Mouse (Mus musculus): Measurements from ENCODE around the gene Bach2. TPM values are rescaled to one million over a fixed set of nuclear protein-coding genes. Genes with fewer than 3 reads are reported as not detected.

Gene Bach2
- polyA plus RNA-seq, 1 experiment from 2014 or later: 4.4 TPM

DNA sequence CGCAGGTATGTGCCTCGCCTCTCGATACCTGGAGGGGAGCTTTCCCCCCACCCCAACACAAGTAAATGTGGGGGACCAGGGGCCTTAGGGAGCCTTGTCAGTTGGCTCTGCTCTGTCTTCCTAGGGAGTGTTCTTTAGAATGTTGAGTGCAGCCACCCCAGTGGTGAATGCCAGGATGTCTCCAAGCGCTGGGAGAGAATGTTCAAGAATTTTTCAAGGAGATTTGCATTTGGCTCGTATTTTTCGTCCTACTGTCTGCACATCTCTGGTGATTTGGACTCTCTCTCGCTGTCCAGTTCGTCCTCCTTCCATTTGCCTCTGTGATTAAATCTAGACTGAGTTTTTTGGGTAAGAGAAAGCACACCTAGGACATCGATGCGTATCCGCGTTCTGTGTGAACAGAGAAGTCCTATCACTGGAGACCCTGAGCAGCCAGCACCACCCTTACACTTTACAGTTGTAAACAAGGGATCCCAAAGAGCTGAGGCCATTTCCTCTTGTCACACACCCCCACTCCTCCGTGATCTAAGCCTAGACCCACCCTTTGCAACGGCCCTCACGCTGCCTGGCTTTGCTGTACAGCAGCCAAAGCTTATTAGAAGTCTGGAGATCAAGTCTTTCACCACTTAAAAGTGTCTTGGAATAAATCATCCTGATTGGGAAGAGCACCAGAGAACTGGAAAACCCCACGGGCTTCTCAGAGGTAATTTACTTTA is 143.2 kb downstream of the Bach2 start:
- POLR2A ChIA-PET: no interaction called here
- ATAC-seq (no peak), DNase-seq (ENCODE audit: low read depth, low spot score) (no peak)

DNA sequence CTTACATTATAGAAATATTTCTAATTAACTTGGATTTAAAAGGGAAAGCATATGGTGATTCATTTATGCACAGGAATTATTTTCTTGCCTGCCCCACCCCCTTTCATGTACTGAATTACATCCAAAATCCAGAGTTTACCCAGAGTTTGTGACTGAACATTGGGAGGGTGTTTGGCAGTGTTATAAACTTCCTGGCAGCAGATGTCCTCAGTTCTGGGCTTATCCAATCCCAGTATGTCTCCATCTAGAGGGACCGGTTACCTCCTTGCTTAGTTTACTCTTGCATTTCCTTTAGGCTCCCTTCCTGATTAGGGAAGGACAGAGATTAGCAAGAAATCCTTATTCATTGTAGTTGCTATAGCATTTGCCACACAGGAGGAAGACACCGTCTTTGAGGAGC is 146.5 kb downstream of the Bach2 start:
- ChIA-PET POLR2A (no interaction called here), CTCF (no interaction called here)
- in situ Hi-C loops (cut with MboI; ENCODE audit: low pct_unique_long_range_greater_than_20kb): no loop called here
- ATAC-seq (no peak), DNase-seq (ENCODE audit: low read depth, low spot score) (no peak)
- no peaks in the 10 kb centered on the region for H3K27me3 ChIP-seq
- TF ChIP-seq CTCF (IDR thresholded peaks at IDR 0.05): no peak

More for the DNA sequence above, 143.2 kb downstream of the Bach2 start:
- in situ Hi-C loops (cut with MboI; ENCODE audit: low pct_unique_long_range_greater_than_20kb): no loop called here
- no peaks in the 10 kb centered on the region for H3K27me3 ChIP-seq
- no peak for TF ChIP-seq CTCF (IDR thresholded peaks at IDR 0.05)
- CTCF ChIA-PET: interaction anchor here (1.4 to 1.7 kb wide), 2 partner anchors 17 to 44 kb away, joined by 3 to 7 read pairs; no protein-coding TSS in a partner anchor

DNA sequence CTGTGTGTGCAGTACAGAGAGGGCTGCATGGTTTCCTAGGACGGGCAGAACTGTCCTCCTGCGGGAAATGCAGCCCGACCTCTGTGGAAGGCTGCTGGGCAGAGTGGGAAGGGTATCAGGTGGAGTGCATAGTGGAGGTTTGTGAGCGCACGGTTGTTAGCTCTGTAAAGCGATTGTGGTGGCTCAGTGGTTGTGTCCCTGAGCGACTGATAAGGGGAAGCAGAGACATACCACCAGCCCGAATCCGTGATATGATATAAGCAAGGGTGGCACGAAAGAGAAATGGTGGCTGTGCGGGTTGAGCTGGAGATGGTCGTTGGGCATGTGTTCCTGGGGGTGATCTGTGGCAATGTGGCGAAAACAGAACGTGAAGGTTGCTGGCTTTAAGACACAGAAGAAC is 147.0 kb downstream of the Bach2 start:
- ChIA-PET CTCF (no interaction called here), POLR2A (no interaction called here)
- DNase-seq (ENCODE audit: low read depth, low spot score) (no peak), ATAC-seq (no peak)
- TF ChIP-seq CTCF (IDR thresholded peaks at IDR 0.05): no peak
- in situ Hi-C loops (cut with MboI; ENCODE audit: low pct_unique_long_range_greater_than_20kb): no loop called here
- H3K27me3 ChIP-seq: no peaks in the 10 kb centered on the region

DNA sequence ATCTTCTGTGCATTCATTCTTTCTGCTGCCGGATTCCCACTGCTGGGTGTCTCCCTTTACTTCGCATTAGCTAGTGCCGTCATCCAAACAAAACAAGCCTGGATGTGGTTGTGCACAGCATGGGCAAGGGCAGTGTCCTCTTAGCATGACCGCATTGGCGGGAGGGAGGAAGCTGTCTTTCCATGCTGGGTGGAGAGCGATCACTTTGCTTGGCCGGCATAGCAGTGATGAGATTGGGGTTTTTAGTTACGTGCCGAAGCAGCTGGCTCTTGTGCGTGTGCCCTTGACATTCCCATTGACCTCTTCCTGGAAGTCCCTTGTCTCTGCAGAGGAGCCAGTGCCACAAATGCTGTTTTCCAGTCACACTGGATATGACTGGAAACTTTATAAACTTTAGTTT is 147.7 kb downstream of the Bach2 start:
- H3K27me3 ChIP-seq: no peaks in the 10 kb centered on the region
- POLR2A ChIA-PET: no interaction called here
- TF ChIP-seq CTCF (IDR thresholded peaks at IDR 0.05): no peak
- CTCF ChIA-PET: no interaction called here
- in situ Hi-C loops (cut with MboI; ENCODE audit: low pct_unique_long_range_greater_than_20kb): no loop called here
- DNase-seq (ENCODE audit: low read depth, low spot score) (no peak), ATAC-seq (no peak)

DNA sequence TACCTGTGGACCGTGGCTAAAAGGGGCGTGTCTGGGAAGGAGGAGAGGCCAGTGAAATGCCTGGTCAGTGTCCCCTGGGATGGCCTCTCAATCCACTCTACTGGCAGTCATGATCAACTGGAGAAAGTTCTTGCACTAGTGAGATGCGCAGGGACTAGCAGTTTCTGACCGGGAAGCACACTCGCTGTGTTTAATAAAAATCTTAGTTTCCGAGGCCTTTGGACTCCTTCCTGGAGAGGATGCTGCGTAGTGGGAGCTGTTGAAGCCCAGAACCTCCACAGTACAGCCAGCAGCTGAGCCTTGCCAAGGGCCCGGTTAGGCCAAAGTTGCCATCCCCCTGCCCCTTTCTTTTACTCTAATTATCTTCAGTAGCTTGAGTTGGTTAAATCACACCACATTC is 148.3 kb downstream of the Bach2 start:
- POLR2A ChIA-PET: no interaction called here
- no peak for TF ChIP-seq CTCF (IDR thresholded peaks at IDR 0.05)
- no peak for DNase-seq (ENCODE audit: low read depth, low spot score)

DNA sequence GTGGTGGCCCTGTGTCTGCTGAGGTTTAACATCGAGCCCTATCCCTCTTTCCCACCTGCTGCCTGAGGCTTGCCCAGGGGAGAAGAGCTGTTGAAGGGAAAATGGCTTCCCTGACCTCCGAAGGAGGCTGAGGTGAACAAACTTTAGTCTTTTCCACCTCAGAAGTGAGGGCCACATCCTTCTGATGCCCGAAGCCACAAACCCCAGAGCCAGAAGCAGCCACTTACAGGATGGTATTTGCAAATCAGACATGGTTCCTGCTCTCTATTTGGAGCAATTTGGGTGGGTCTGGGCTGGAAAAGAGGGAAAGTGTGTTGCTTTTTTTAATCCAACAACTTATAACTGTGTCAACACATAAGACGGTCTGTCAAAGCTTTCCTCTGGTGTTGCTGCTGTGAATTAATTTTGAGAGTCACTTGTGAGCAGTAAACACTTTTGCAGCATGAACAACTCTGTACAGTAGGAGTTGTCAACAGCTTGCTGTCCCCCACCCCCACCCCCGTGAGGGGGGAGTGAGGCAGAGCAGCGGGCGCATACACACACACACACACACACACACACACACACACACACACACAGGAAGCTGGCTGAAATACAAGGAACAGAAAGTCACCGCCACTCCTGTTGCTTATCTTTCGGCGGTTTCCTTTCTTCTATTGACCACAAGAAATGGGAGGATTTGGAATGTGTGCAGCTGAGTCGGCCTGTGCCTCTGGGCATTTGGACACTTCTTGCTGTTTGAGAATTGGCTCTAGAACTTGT is 149.1 kb downstream of the Bach2 start:
- ATAC-seq: no peak

More for the DNA sequence above, 148.3 kb downstream of the Bach2 start:
- CTCF ChIA-PET: no interaction called here
- no peaks in the 10 kb centered on the region for H3K27me3 ChIP-seq
- in situ Hi-C loops (cut with MboI; ENCODE audit: low pct_unique_long_range_greater_than_20kb): no loop called here
- ATAC-seq: no peak

DNA sequence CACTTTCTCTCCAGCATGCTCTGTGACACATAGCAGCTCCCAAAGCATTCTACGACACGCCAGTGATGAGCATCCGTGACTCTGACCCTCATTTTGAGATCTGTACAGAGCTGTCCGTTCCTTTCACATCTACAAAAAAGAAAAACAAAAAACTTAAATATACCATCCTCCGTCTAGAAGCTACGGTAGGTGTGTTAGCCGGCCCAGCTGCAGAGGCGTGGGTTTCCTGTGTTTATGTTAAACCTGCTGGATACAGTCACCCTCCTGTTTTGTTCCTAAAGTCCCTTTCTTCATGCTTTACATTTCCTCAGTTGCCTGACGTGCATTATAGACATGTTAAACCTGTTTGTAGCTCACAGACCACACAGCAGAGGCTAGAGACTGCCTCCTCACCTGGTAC is 150.0 kb downstream of the Bach2 start:
- POLR2A ChIA-PET: interaction anchor here (0.9 kb wide), 1 partner anchor 16 kb away, joined by 4 read pairs; no protein-coding TSS in a partner anchor
- TF ChIP-seq CTCF (IDR thresholded peaks at IDR 0.05): no peak
- in situ Hi-C loops (cut with MboI; ENCODE audit: low pct_unique_long_range_greater_than_20kb): no loop called here
- ATAC-seq: no peak
- CTCF ChIA-PET: no interaction called here
- no peaks in the 10 kb centered on the region for H3K27me3 ChIP-seq
- DNase-seq (ENCODE audit: low read depth, low spot score): no peak

More for the DNA sequence above, 149.1 kb downstream of the Bach2 start:
- TF ChIP-seq CTCF (IDR thresholded peaks at IDR 0.05): no peak
- in situ Hi-C loops (cut with MboI; ENCODE audit: low pct_unique_long_range_greater_than_20kb): no loop called here
- CTCF ChIA-PET: no interaction called here
- POLR2A ChIA-PET: interaction anchor here (0.9 kb wide), 1 partner anchor 17 kb away, joined by 4 read pairs; no protein-coding TSS in a partner anchor
- no peaks in the 10 kb centered on the region for H3K27me3 ChIP-seq
- no peak for DNase-seq (ENCODE audit: low read depth, low spot score)

DNA sequence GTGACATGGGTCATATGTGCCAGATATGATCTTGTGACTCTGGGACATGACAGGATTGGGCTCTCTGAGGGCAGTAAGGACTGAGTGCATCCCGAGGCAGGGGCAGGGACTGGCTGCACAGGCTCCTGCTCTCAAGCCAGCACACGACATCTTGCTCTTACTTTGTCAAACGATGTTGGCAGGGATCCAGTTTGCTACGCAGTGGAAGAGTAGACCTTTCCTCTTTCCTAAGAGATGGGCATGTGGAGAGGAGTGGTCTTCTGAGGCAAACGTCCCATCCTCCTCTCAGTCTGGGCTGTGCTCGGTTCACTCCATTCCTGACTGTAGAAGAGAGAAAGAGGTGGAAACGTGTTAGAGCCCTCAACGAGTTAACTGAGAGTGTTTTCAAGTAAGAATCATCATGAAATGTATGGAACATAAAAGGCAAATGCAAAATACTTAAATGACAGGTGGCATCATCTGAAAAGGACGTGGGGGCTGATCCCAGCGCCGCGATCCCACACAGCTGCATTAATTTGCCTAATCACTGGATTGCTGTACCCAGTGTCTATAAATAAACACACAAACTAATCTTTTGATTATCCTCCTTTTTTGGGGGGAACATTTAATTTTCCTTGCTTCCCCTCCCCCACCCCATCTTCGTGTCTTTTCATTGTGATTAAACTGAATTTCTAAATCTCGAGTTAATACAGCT is 150.7 kb downstream of the Bach2 start:
- no peaks in the 10 kb centered on the region for H3K27me3 ChIP-seq
- POLR2A ChIA-PET: interaction anchor here (0.6 kb wide), 1 partner anchor 15 kb away, joined by 3 read pairs; no protein-coding TSS in a partner anchor
- no peak for TF ChIP-seq CTCF (IDR thresholded peaks at IDR 0.05)
- no peak for DNase-seq (ENCODE audit: low read depth, low spot score)
- ATAC-seq: no peak
- CTCF ChIA-PET: no interaction called here
- in situ Hi-C loops (cut with MboI; ENCODE audit: low pct_unique_long_range_greater_than_20kb): no loop called here

DNA sequence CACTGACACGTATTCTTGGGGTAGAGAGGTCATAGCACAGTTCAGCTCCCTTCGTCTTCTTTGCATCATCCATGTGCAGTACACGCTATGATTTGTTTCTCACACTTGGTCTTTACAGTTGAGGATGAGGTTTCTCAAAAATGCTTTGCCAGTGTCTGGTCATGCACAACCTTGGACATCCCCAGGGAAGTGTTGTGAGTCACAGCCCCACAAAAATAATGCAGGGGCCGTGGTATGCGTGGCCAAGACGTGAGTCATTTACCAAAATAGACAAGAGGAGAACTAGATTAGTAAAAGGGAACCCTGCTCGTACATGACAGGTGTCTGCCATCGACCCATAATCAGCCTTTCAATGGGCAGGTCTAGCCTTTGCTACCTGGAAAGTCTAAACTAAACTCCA is 152.7 kb downstream of the Bach2 start:
- no peak for TF ChIP-seq CTCF (IDR thresholded peaks at IDR 0.05)
- ChIA-PET POLR2A (interaction anchor here (0.6 kb wide), 1 partner anchor 20 kb away, joined by 3 read pairs; no protein-coding TSS in a partner anchor), CTCF (interaction anchor here (1.0 kb wide), 1 partner anchor 41 kb away, joined by 3 read pairs; no protein-coding TSS in a partner anchor)
- in situ Hi-C loops (cut with MboI; ENCODE audit: low pct_unique_long_range_greater_than_20kb): no loop called here
- H3K27me3 ChIP-seq: no peaks in the 10 kb centered on the region
- peak; percentile 89 for DNase-seq (ENCODE audit: low read depth, low spot score)
- ATAC-seq: peak; percentile 96

DNA sequence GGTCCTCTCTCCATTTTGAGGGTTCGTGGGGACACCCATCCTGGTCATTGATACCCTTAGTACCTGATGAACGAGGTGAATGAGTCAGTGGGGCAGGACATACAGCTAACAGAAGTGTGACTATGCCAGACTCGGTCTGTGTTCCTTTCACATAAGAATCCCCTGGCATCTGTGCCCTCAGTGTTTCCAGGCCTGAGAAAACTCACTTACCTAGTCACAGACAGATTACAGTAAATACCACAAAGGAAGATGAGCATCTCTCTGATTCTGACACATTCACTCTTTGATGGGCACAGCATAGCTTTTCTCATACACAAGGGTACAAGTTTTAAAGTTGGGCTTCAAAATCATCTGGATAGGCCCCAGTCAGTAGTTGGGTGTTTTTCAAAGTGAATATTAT is 154.6 kb downstream of the Bach2 start:
- ATAC-seq (no peak), DNase-seq (ENCODE audit: low read depth, low spot score) (no peak)
- CTCF ChIA-PET: interaction anchor here (1.3 to 1.7 kb wide), 2 partner anchors 12 to 14 kb away, joined by 3 to 6 read pairs; no protein-coding TSS in a partner anchor
- no peak for TF ChIP-seq CTCF (IDR thresholded peaks at IDR 0.05)
- POLR2A ChIA-PET: interaction anchor here (1.2 kb wide), 1 partner anchor 12 kb away, joined by 3 read pairs; no protein-coding TSS in a partner anchor
- no peaks in the 10 kb centered on the region for H3K27me3 ChIP-seq
- in situ Hi-C loops (cut with MboI; ENCODE audit: low pct_unique_long_range_greater_than_20kb): no loop called here

Data from Patski (cell line).